Mouse (Mus musculus) liver, adult 2 months (tissue): Measurements from ENCODE around the gene Pkib. TPM values are rescaled to one million over a fixed set of nuclear protein-coding genes. Genes with fewer than 3 reads are reported as not detected.

ENCODE experiments used
- DNase-seq: peaks from one replicate; pipeline ENCODE4 v3.0.0-alpha.2; 2011; ENCODE audit warnings: low read depth, low spot score; ENCODE audit errors: extremely low read depth
- H3K27ac ChIP-seq: fragments of 200-500 bp; replicated peaks from 2 replicates; pipeline ENCODE4 v1.5.1; 2012; ENCODE audit warnings: low read depth, mild to moderate bottlenecking, control low read depth, inconsistent platforms, low read length; ENCODE audit not compliant: insufficient read depth
- H3K27me3 ChIP-seq: fragments of 200-500 bp; 2 replicates; pipeline ENCODE4 v1.6.1; 2012; ENCODE audit warnings: mild to moderate bottlenecking, moderate library complexity, low read length, inconsistent platforms; ENCODE audit not compliant: control insufficient read depth, insufficient read depth
- H3K36me3 ChIP-seq: fragments of 200-500 bp; 2 replicates; pipeline ENCODE4 v1.6.1; 2012; ENCODE audit warnings: low read length, inconsistent platforms; ENCODE audit not compliant: control insufficient read depth, insufficient read depth
- H3K4me1 ChIP-seq: fragments of 200-500 bp; 2 replicates; pipeline ENCODE4 v1.6.1; 2011; ENCODE audit warnings: low read length; ENCODE audit not compliant: control insufficient read depth, insufficient read depth
- H3K4me3 ChIP-seq: fragments of 200-500 bp; 2 replicates; pipeline ENCODE4 v1.5.1; 2011; ENCODE audit warnings: low read depth, mild to moderate bottlenecking, control low read depth, low read length, moderate library complexity; ENCODE audit not compliant: insufficient read depth
- H3K79me2 ChIP-seq: fragments of 200-500 bp; 2 replicates; pipeline ENCODE4 v1.6.1; 2012; ENCODE audit warnings: inconsistent platforms, mild to moderate bottlenecking, low read length, moderate library complexity; ENCODE audit not compliant: control insufficient read depth, insufficient read depth
- H3K9ac ChIP-seq: fragments of 200-500 bp; 2 replicates; pipeline ENCODE4 v1.6.1; 2012; ENCODE audit warnings: low read depth, mild to moderate bottlenecking, control low read depth, inconsistent platforms, low read length
- CTCF ChIP-seq: fragments of 200-500 bp; IDR thresholded peaks from 2 replicates; pipeline ENCODE4 v1.5.1; 2011; ENCODE audit warnings: low read depth, low read length, control low read depth
- POLR2A ChIP-seq: fragments of 200-500 bp; IDR thresholded peaks from 2 replicates; pipeline ENCODE4 v1.6.1; 2011; ENCODE audit warnings: low read length, control low read depth; ENCODE audit not compliant: insufficient read depth; ENCODE audit errors: extremely low read depth
- WGBS: fragments of 180-500 bp; shearing (Covaris S2); methylation state at CpG from one replicate; pipeline ENCODE4 v1.1.7; 2018; 5-methylcytosine and 5-hydroxymethylcytosine counted together
- polyA plus RNA-seq: library from polyadenylated mRNA; depleted of rRNA; stranded (reverse); fragments of >200 nt; gene quantifications from 2 replicates; pipeline ENCODE4 v1.2.3, GENCODE M21; 2012
- total RNA-seq: library from RNA; depleted of rRNA; stranded (reverse); fragments of >200 nt; gene quantifications from 2 replicates; pipeline ENCODE4 v1.2.3, GENCODE M21; 2014

Pkib gene
- total and polyA plus RNA-seq, 2 experiments = 0.09 to 0.46 TPM

DNA sequence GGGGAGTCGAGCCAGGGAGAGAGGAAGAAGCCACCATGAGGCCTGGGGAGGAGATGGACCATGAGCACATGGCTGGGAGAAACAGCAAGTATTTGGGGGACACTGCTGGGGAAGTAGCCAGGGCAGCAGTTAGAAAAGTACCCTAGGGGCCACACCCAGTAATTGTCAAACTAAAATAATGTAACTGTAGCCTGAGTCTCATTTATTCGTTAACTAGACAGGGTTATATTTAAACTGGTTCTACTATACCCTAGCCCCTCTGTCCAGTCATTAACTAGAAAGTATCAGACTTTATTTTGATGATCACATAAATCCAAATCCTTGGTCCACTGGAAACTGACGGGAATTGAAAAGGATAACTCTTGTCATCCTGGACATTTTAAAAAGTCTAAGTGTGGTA is 7.8 kb downstream of the Pkib start:
- no peaks in the 10 kb centered on the region for H3K4me1 ChIP-seq
- no peaks in the 10 kb centered on the region for H3K36me3 ChIP-seq
- H3K9ac ChIP-seq = no peak overlapping the region
- DNase-seq = no peak
- no peaks in the 10 kb centered on the region for H3K27me3 ChIP-seq
- H3K4me3 ChIP-seq = no peak overlapping the region
- no peaks in the 10 kb centered on the region for H3K79me2 ChIP-seq
- no peak overlapping the region for H3K27ac ChIP-seq
- TF ChIP-seq CTCF = no peak
- TF ChIP-seq POLR2A = no peak
- 67% methylated on average over 3 of the region's 3 CpGs for WGBS

DNA sequence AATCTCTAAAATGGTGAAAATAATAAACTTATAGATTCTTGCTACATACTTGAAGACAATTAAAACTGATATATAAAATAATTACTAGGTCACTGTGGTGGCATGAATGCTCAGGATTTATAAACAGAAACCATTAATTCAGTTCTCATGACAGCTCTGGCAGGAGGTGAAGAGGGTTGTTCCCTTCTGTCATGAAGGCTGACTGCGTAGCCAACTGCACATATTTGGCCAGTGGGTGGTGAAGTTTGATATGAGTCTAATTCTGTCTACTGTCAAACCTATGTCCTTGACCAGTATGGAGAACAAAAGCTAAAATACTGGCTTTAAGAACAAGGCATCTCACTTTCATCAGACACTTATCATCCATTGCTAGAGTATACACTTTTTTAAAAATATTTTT is 21.5 kb downstream of the Pkib start:
- WGBS = 87% methylated on average over 1 of the region's 1 CpGs
- Histone ChIP-seq H3K36me3 (no peaks in the 10 kb centered on the region), H3K79me2 (no peaks in the 10 kb centered on the region), H3K4me1 (no peaks in the 10 kb centered on the region), H3K27ac (no peak overlapping the region), H3K9ac (no peak overlapping the region), H3K4me3 (no peak overlapping the region), H3K27me3 (no peaks in the 10 kb centered on the region)
- DNase-seq = no peak
- TF ChIP-seq POLR2A (no peak), CTCF (no peak)

DNA sequence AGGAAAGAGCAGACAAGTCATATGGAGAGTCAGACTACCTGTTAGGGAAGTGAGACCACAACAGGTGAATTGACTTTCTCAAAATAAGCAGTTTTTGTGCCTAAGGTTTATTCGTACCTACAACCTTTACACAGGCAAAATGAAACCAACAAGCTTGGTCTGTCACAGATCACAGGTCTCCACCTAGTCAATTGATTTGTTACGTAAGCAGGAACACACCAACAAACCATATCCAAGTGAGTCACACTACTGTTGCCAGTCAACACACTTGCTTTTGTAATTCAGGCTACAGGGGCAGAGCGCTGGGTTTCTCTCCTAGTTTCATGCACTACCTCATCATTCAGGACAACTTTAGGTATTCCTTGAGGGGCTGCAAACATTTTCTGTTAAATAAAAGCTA is 28.7 kb downstream of the Pkib start:
- Histone ChIP-seq H3K4me1 (no peaks in the 10 kb centered on the region), H3K27ac (no peak overlapping the region), H3K79me2 (no peaks in the 10 kb centered on the region), H3K36me3 (no peaks in the 10 kb centered on the region), H3K27me3 (no peaks in the 10 kb centered on the region), H3K4me3 (no peak overlapping the region), H3K9ac (no peak overlapping the region)
- DNase-seq = peak; percentile 83
- WGBS = 29% methylated on average over 3 of the region's 3 CpGs
- TF ChIP-seq POLR2A (no peak), CTCF (no peak)

DNA sequence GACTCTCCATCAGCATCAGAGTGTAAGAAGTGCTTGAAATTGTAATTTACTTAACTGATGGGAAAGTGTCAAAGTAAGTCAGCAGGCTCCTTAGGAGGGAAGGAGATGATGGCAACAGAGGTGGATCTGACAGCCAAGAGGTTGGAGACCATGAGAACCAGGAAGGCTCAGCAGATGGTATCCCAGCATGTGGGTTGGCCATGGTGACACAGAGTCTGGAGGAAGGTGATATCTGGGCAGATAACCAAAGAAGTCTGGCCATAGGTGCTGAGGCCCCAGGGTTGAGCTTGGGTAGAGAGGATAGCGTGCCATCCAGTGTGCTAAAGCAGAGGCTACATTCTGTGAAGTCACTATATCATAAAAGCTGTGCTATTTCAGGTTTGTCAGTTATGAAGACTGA is 32.0 kb downstream of the Pkib start:
- DNase-seq = no peak
- Histone ChIP-seq H3K27ac (no peak overlapping the region), H3K4me3 (no peak overlapping the region), H3K4me1 (no peaks in the 10 kb centered on the region), H3K27me3 (no peaks in the 10 kb centered on the region), H3K9ac (no peak overlapping the region), H3K36me3 (no peaks in the 10 kb centered on the region), H3K79me2 (no peaks in the 10 kb centered on the region)
- 100% methylated on average over 1 of the region's 1 CpGs for WGBS
- TF ChIP-seq CTCF (no peak), POLR2A (no peak)

DNA sequence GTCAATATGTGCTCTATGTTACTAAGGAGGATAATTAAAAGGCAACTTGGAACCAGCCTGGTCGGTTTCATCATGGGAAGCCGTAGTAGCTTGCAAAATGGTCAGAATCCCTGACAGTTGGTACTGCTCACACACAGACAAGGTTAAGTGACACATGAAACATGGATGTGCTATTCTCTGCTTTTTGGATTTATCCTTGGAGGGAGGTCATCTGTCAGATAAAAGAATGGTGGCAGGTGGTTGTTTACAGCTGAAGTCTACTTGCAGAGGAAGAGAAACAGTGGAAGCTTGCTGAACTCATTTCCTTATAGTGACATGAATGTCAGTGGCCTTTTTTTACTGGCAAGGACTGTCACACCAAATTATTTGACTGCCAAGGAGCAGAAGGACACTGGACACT is 32.5 kb downstream of the Pkib start:
- WGBS = 92% methylated on average over 2 of the region's 2 CpGs
- no peak for DNase-seq
- Histone ChIP-seq H3K36me3 (no peaks in the 10 kb centered on the region), H3K79me2 (no peaks in the 10 kb centered on the region), H3K27me3 (no peaks in the 10 kb centered on the region), H3K9ac (no peak overlapping the region), H3K27ac (no peak overlapping the region), H3K4me1 (no peaks in the 10 kb centered on the region), H3K4me3 (no peak overlapping the region)
- TF ChIP-seq POLR2A (no peak), CTCF (no peak)

DNA sequence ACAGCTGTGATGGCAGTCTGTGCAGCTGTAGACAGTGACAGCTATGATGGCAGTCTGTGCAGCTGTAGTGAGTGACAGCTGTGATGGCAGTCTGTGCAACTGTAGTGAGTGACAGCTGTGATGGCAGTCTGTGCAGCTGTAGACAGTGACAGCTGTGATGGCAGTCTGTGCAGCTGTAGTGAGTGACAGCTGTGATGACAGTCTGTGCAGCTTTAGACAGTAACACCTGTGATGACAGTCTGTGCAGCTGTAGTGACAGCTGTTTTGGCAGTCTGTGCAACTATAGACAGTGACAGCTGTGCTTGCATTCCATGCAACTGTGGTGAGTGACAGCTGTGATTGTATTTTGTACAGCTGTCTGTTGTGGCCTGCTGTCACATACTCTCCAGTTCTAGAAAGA is 44.0 kb downstream of the Pkib start:
- H3K4me3 ChIP-seq = no peak overlapping the region
- TF ChIP-seq POLR2A (no peak), CTCF (no peak)
- no peak for DNase-seq
- no peak overlapping the region for H3K27ac ChIP-seq
- H3K36me3 ChIP-seq = no peaks in the 10 kb centered on the region
- no peak overlapping the region for H3K9ac ChIP-seq
- H3K4me1 ChIP-seq = no peaks in the 10 kb centered on the region
- no peaks in the 10 kb centered on the region for H3K79me2 ChIP-seq
- H3K27me3 ChIP-seq = no peaks in the 10 kb centered on the region
